Mouse (Mus musculus): Measurements from ENCODE around the gene Hist1h3g.
A peak's percentile ranks its signal among the peaks of the same experiment; 100 is the strongest.
"Not testable (repeated sequence)": the region's sequence is repeated elsewhere in the genome, so short reads cannot be mapped to it uniquely, and the experiment has no call there.

The Hist1h3g gene

GRCm38 (mm10) chr13:23515826-23516620 lies 19.2 kb upstream of the Hist1h3g start:
- DNase-seq (ENCODE audit: low read depth, low spot score): no peak

- DNase-seq (ENCODE audit: low read depth, low spot score): no peak
Measured at GRCm38 (mm10) chr13:23516822-23517602, 18.2 kb upstream of the Hist1h3g start.

- no peak for DNase-seq (ENCODE audit: low read depth, low spot score)
Measured at GRCm38 (mm10) chr13:23517603-23518294, 17.5 kb upstream of the Hist1h3g start.

GRCm38 (mm10) chr13:23518295-23518603 lies 17.0 kb upstream of the Hist1h3g start:
- no peak for DNase-seq (ENCODE audit: low read depth, low spot score)

- DNase-seq (ENCODE audit: low read depth, low spot score): no peak
Measured at GRCm38 (mm10) chr13:23518885-23519284, 16.3 kb upstream of the Hist1h3g start.

- no peak for DNase-seq (ENCODE audit: low read depth, low spot score)
Measured at GRCm38 (mm10) chr13:23519416-23519815, 15.8 kb upstream of the Hist1h3g start.

GRCm38 (mm10) chr13:23521703-23522102 lies 13.5 kb upstream of the Hist1h3g start:
- DNase-seq (ENCODE audit: low read depth, low spot score): no peak

GRCm38 (mm10) chr13:23523976-23524375 lies 11.2 kb upstream of the Hist1h3g start:
- DNase-seq (ENCODE audit: low read depth, low spot score): no peak

GRCm38 (mm10) chr13:23524654-23525053 lies 10.6 kb upstream of the Hist1h3g start:
- DNase-seq (ENCODE audit: low read depth, low spot score): no peak

- DNase-seq (ENCODE audit: low read depth, low spot score): no peak
Measured at GRCm38 (mm10) chr13:23525901-23526300, 9.3 kb upstream of the Hist1h3g start.

GRCm38 (mm10) chr13:23526312-23526711 lies 8.9 kb upstream of the Hist1h3g start:
- DNase-seq (ENCODE audit: low read depth, low spot score): no peak

GRCm38 (mm10) chr13:23529005-23529404 lies 6.2 kb upstream of the Hist1h3g start:
- DNase-seq (ENCODE audit: low read depth, low spot score): no peak

- DNase-seq (ENCODE audit: low read depth, low spot score): no peak
Measured at GRCm38 (mm10) chr13:23529480-23530165, 5.6 kb upstream of the Hist1h3g start.

GRCm38 (mm10) chr13:23530181-23530900 lies 4.9 kb upstream of the Hist1h3g start:
- DNase-seq (ENCODE audit: low read depth, low spot score): no peak

- peak; percentile 95 for DNase-seq (ENCODE audit: low read depth, low spot score)
Measured at GRCm38 (mm10) chr13:23530901-23531875, 4.0 kb upstream of the Hist1h3g start, which contains the start of gene Hist1h4h. Gene Hist1h4h, plus strand, starts transcription at chr13:23531050.

- DNase-seq (ENCODE audit: low read depth, low spot score): no peak
Measured at GRCm38 (mm10) chr13:23532262-23533075, 2.8 kb upstream of the Hist1h3g start.

GRCm38 (mm10) chr13:23533560-23534367 lies 1.5 kb upstream of the Hist1h3g start, which contains the start of gene Hist1h2af:
Gene Hist1h2af, plus strand, starts transcription at chr13:23533906.
- not testable (repeated sequence) for DNase-seq (ENCODE audit: low read depth, low spot score)

All from brain, embryonic 18.5 days (tissue).